Mouse (Mus musculus) C2C12 (cell line): ENCODE measurements around the gene Rita1. TPM values are rescaled to one million over a fixed set of nuclear protein-coding genes. Genes with fewer than 3 reads are reported as not detected.

Experiments used
- H3K27me3 ChIP-seq: one replicate; pipeline ENCODE4 v1.6.1; 2011; ENCODE audit not compliant: control insufficient read depth, insufficient read depth, insufficient read length
- H3K36me3 ChIP-seq: one replicate; pipeline ENCODE4 v1.6.1; 2011; ENCODE audit not compliant: control insufficient read depth, insufficient read depth
- H3K4me3 ChIP-seq: one replicate; pipeline ENCODE4 v1.5.1; 2011; ENCODE audit warnings: mild to moderate bottlenecking, control low read depth; ENCODE audit not compliant: poor library complexity, insufficient read depth, severe bottlenecking
- H3K79me2 ChIP-seq: one replicate; pipeline ENCODE4 v1.6.1; 2011; ENCODE audit not compliant: control insufficient read depth, insufficient read depth
- H3K79me3 ChIP-seq: one replicate; pipeline ENCODE4 v1.6.1; 2011; ENCODE audit warnings: low read depth, control low read depth
- H3ac ChIP-seq: one replicate; pipeline ENCODE3; 2011; ENCODE audit warnings: low read depth; ENCODE audit not compliant: control insufficient read depth, insufficient read length
- CEBPB ChIP-seq: IDR thresholded peaks from one replicate; pipeline ENCODE4 v1.6.1; 2011; ENCODE audit warnings: low read depth, mild to moderate bottlenecking, control low read depth, moderate library complexity
- CTCF ChIP-seq: IDR thresholded peaks from one replicate; pipeline ENCODE4 v1.5.1; 2011; ENCODE audit not compliant: control insufficient read depth, insufficient read depth, insufficient read length
- FOSL1 ChIP-seq: IDR thresholded peaks from one replicate; pipeline ENCODE4 v1.8.0; 2011; ENCODE audit warnings: mild to moderate bottlenecking, low read length; ENCODE audit not compliant: poor library complexity, insufficient read depth, severe bottlenecking
- MAX ChIP-seq: IDR thresholded peaks from one replicate; pipeline ENCODE4 v1.6.1; 2011; ENCODE audit warnings: mild to moderate bottlenecking, control low read depth
- MYOD1 ChIP-seq: IDR thresholded peaks from one replicate; pipeline ENCODE4 v1.6.1; 2011; ENCODE audit warnings: low read depth; ENCODE audit not compliant: control insufficient read depth, insufficient read length
- MYOG ChIP-seq: IDR thresholded peaks from one replicate; pipeline ENCODE4 v1.6.1; 2011; ENCODE audit not compliant: control insufficient read depth, insufficient read length; ENCODE audit errors: extremely low read depth
- USF1 ChIP-seq: IDR thresholded peaks from one replicate; pipeline ENCODE4 v1.6.1; 2011; ENCODE audit warnings: low read depth, mild to moderate bottlenecking, control low read depth, moderate library complexity
- polyA plus RNA-seq: library from polyadenylated mRNA; unstranded; fragments of >200 nt; fragmentation: generic; extraction: Trizol; gene quantifications from one replicate; pipeline ENCODE4 v1.2.1, GENCODE M21; 2012; ENCODE audit warnings: missing spikeins

Gene Rita1
- polyA plus RNA-seq, 1 experiment: 17.2 TPM

- no peaks in the 10 kb centered on the region for H3K79me3 ChIP-seq
- no peak within 1 kb of the TSS for H3ac ChIP-seq
- H3K27me3 ChIP-seq: peaks cover 26% of the 10 kb centered on the region
- no peak for TF ChIP-seq CEBPB
- no peak within 1 kb of the TSS for H3K4me3 ChIP-seq
- H3K79me2 ChIP-seq: no peaks in the 10 kb centered on the region
- H3K36me3 ChIP-seq: no peaks in the 10 kb centered on the region
Observed at GRCm38 (mm10) chr5:120634131-120634530, 21.7 kb upstream of the Rita1 start, which contains the start of gene Cfap73. TSS of gene Cfap73 (minus strand) at chr5:120634235.

- H3K79me3 ChIP-seq: no peaks in the 10 kb centered on the region
- peaks cover 13% of the 10 kb centered on the region for H3K36me3 ChIP-seq
- TF ChIP-seq USF1 (no peak), MYOG (no peak), MAX (no peak), CTCF (no peak), FOSL1 (no peak), CEBPB (no peak), MYOD1 (no peak)
- no peaks in the 10 kb centered on the region for H3K79me2 ChIP-seq
- H3ac ChIP-seq: no peak overlapping the region
- peaks cover 21% of the 10 kb centered on the region for H3K27me3 ChIP-seq
- no peak overlapping the region for H3K4me3 ChIP-seq
Observed at GRCm38 (mm10) chr5:120631892-120632291, 19.5 kb upstream of the Rita1 start.

- H3K4me3 ChIP-seq: no peak overlapping the region
- H3K79me3 ChIP-seq: no peaks in the 10 kb centered on the region
- peaks cover 13% of the 10 kb centered on the region for H3K36me3 ChIP-seq
- H3K27me3 ChIP-seq: peaks cover 18% of the 10 kb centered on the region
- TF ChIP-seq USF1: no peak
- TF ChIP-seq MAX: no peak
- TF ChIP-seq CEBPB: no peak
- TF ChIP-seq MYOD1: no peak
- no peak overlapping the region for H3ac ChIP-seq
- H3K79me2 ChIP-seq: no peaks in the 10 kb centered on the region
Observed at GRCm38 (mm10) chr5:120631128-120631527, 18.7 kb upstream of the Rita1 start.

GRCm38 (mm10) chr5:120628624-120629023, 16.2 kb upstream of the Rita1 start:
- H3K27me3 ChIP-seq: peaks cover 3% of the 10 kb centered on the region
- peaks cover 37% of the 10 kb centered on the region for H3K36me3 ChIP-seq
- no peak overlapping the region for H3K4me3 ChIP-seq
- H3ac ChIP-seq: no peak overlapping the region
- H3K79me2 ChIP-seq: no peaks in the 10 kb centered on the region
- TF ChIP-seq CTCF (no peak), MYOG (no peak), MYOD1 (no peak), MAX (no peak), USF1 (no peak), FOSL1 (no peak), CEBPB (no peak)
- no peaks in the 10 kb centered on the region for H3K79me3 ChIP-seq

- peaks cover 45% of the 10 kb centered on the region for H3K36me3 ChIP-seq
- no peak overlapping the region for H3ac ChIP-seq
- no peak overlapping the region for H3K4me3 ChIP-seq
- H3K79me3 ChIP-seq: no peaks in the 10 kb centered on the region
- TF ChIP-seq MAX: no peak
- TF ChIP-seq MYOG: no peak
- no peak for TF ChIP-seq CEBPB
- no peak for TF ChIP-seq MYOD1
- no peak for TF ChIP-seq USF1
- no peak for TF ChIP-seq CTCF
- TF ChIP-seq FOSL1: no peak
- H3K27me3 ChIP-seq: no peaks in the 10 kb centered on the region
- no peaks in the 10 kb centered on the region for H3K79me2 ChIP-seq
Observed at GRCm38 (mm10) chr5:120627515-120628300, 15.3 kb upstream of the Rita1 start.

- no peak overlapping the region for H3K4me3 ChIP-seq
- peaks cover 53% of the 10 kb centered on the region for H3K36me3 ChIP-seq
- no peak overlapping the region for H3ac ChIP-seq
- no peaks in the 10 kb centered on the region for H3K79me2 ChIP-seq
- no peaks in the 10 kb centered on the region for H3K27me3 ChIP-seq
- TF ChIP-seq CTCF (no peak), MYOG (no peak), MYOD1 (no peak), FOSL1 (no peak), CEBPB (no peak), USF1 (no peak), MAX (no peak)
- H3K79me3 ChIP-seq: no peaks in the 10 kb centered on the region
Observed at GRCm38 (mm10) chr5:120626399-120626798, 14.0 kb upstream of the Rita1 start.
